Mouse (Mus musculus) forebrain, postnatal 0 days (tissue): ENCODE results near the gene Ocrl. TPM values are rescaled to one million over a fixed set of nuclear protein-coding genes. Genes with fewer than 3 reads are reported as not detected.

Source experiments
- ATAC-seq: fragments of 200-750 bp; cut with Nextera tagmentation; 2 replicates; pipeline ENCODE4 v1.8.0; 2017; ENCODE audit warnings: mild to moderate bottlenecking, moderate library complexity
- DNase-seq: peaks from one replicate; pipeline ENCODE4 v3.0.0-alpha.2; 2015
- H3K27ac ChIP-seq: fragments of 300-500 bp; sonication (generic); 2 replicates; pipeline ENCODE4 v1.5.1; 2014; ENCODE audit warnings: low read depth, mild to moderate bottlenecking, antibody characterized with exemption, low read length, moderate library complexity, mixed read lengths
- H3K27me3 ChIP-seq: fragments of 300-500 bp; sonication (generic); 2 replicates; pipeline ENCODE4 v1.6.1; 2014; ENCODE audit warnings: mild to moderate bottlenecking, low read length, mixed read lengths; ENCODE audit not compliant: insufficient read depth
- H3K36me3 ChIP-seq: fragments of 300-500 bp; sonication (generic); 2 replicates; pipeline ENCODE4 v1.6.1; 2014; ENCODE audit warnings: mild to moderate bottlenecking, moderate library complexity; ENCODE audit not compliant: insufficient read depth
- H3K4me1 ChIP-seq: fragments of 300-500 bp; sonication (generic); 2 replicates; pipeline ENCODE4 v1.6.1; 2014; ENCODE audit warnings: antibody characterized with exemption; ENCODE audit not compliant: insufficient read depth
- H3K4me2 ChIP-seq: fragments of 300-500 bp; sonication (generic); 2 replicates; pipeline ENCODE4 v1.6.1; 2014; ENCODE audit warnings: low read depth, mild to moderate bottlenecking, moderate library complexity
- H3K4me3 ChIP-seq: fragments of 300-500 bp; sonication (generic); 2 replicates; pipeline ENCODE4 v1.5.1; 2014; ENCODE audit warnings: low read depth, low read length, mixed read lengths
- H3K9ac ChIP-seq: fragments of 300-500 bp; sonication (generic); 2 replicates; pipeline ENCODE4 v1.6.1; 2014; ENCODE audit warnings: mild to moderate bottlenecking
- H3K9me3 ChIP-seq: fragments of 300-500 bp; sonication (generic); 2 replicates; pipeline ENCODE4 v1.6.1; 2016; ENCODE audit warnings: low read length
- CTCF ChIP-seq: sonication (generic); IDR thresholded peaks from 2 replicates; pipeline ENCODE4 v1.5.1; 2016; ENCODE audit warnings: antibody characterized with exemption, control low read depth, low read depth
- WGBS: fragments of 180-500 bp; shearing (Covaris S2); extraction: QIAGEN DNeasy Blood & Tissue Kit; methylation state at CpG from one replicate; pipeline ENCODE4 v1.1.7; 2014; 5-methylcytosine and 5-hydroxymethylcytosine counted together
- polyA plus RNA-seq: library from polyadenylated mRNA; unstranded; fragments of >200 nt; fragmentation: Nextera tagmentation; extraction: Ambion mirVana; gene quantifications from 2 replicates; pipeline ENCODE4 v1.2.1, GENCODE M21; 2015
- total RNA-seq: library from RNA; depleted of rRNA; stranded (reverse); fragments of >200 nt; gene quantifications from 2 replicates; pipeline ENCODE4 v1.2.3, GENCODE M21; 2014

Ocrl gene
- total and polyA plus RNA-seq, 2 experiments from 2014 or later, result 21.5 to 36.8 TPM

DNA sequence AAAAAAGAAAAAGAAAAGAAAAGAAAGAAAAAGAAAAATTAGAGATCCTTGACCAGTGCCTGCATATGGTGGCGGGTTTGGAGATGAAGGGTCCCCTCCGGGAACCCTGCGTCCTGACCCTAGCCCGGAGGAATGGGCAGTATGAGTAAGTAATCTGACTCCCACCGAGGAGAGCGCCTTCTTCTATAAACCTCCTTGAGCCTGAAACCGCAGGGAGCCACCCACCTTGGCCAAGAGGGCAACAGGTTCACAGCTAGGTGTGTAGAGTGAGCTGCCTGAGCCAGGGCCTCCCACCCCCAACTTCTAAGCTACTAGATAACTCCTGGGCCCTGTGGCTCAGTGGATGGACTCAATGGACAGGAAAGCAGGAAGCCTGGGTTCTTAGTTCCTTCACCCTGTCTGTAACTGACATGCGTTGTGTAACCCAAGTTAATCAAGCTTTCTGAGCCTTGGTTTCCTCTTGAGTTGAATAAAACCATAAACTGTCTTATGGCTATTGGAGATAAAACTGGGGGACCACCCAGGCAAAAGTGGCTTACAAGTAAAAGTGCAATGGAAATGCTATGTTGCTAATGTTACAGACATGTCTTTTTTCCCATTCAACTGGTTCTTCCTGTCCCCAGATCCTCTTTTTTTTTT is 836 bp downstream of the Ocrl start:
- Histone ChIP-seq H3K27me3 (no peaks in the 10 kb centered on the region), H3K4me1 (no peaks in the 10 kb centered on the region), H3K27ac (no peak overlapping the region), H3K4me2 (peak overlapping the region; percentile 49), H3K36me3 (no peaks in the 10 kb centered on the region), H3K9ac (peak overlapping the region; percentile 74), H3K9me3 (no peaks in the 10 kb centered on the region), H3K4me3 (peak overlapping the region; percentile 58)
- DNase-seq (peak; percentile 9), ATAC-seq (no peak)
- 33% methylated on average over 8 of the region's 8 CpGs for WGBS
- TF ChIP-seq CTCF, result no peak

- ATAC-seq, result no peak
- H3K4me3 ChIP-seq, result no peak overlapping the region
- H3K4me1 ChIP-seq, result no peaks in the 10 kb centered on the region
- H3K27ac ChIP-seq, result no peak overlapping the region
- no peak for DNase-seq
- no peaks in the 10 kb centered on the region for H3K9me3 ChIP-seq
- H3K36me3 ChIP-seq, result no peaks in the 10 kb centered on the region
- H3K4me2 ChIP-seq, result no peak overlapping the region; the same call in 1 of the 2 replicates
- no peak overlapping the region for H3K9ac ChIP-seq
- WGBS, result 83% methylated on average over 7 of the region's 7 CpGs
- no peaks in the 10 kb centered on the region for H3K27me3 ChIP-seq
- no peak for TF ChIP-seq CTCF
Observed at GRCm38 (mm10) chrX:47913543-47913938, 1.4 kb downstream of the Ocrl start.

DNA sequence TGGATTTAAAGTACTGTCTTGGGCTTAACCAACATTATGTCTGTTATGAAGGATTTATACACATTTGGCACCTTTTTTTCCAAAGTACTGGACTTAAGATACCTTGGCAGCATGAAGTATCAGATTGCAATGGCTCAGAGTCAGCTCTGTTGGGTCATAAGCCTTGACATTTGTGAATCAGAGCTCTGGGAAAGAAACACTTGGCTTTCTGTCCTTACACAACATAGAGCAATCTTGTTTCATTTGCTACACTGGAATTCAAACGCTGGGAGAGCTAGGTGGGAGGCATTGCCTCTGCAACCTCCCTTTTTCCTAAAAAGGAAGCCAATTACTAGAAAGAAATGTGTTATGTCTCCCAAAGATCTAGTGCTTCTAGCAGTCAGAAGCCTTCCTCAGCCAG is 4.6 kb downstream of the Ocrl start:
- H3K9ac ChIP-seq, result no peak overlapping the region
- 76% methylated on average over 1 of the region's 1 CpGs for WGBS
- ATAC-seq, result no peak

GRCm38 (mm10) chrX:47920541-47920940 is 8.4 kb downstream of the Ocrl start:
- ATAC-seq (no peak), DNase-seq (no peak)
- H3K9ac ChIP-seq, result no peak overlapping the region
- H3K9me3 ChIP-seq, result no peaks in the 10 kb centered on the region
- no peak overlapping the region for H3K4me2 ChIP-seq
- H3K36me3 ChIP-seq, result no peaks in the 10 kb centered on the region
- H3K27ac ChIP-seq, result no peak overlapping the region
- 89% methylated on average over 5 of the region's 5 CpGs for WGBS
- no peaks in the 10 kb centered on the region for H3K4me1 ChIP-seq
- no peak for TF ChIP-seq CTCF
- H3K4me3 ChIP-seq, result no peak overlapping the region
- no peaks in the 10 kb centered on the region for H3K27me3 ChIP-seq

More for the DNA sequence above, 4.6 kb downstream of the Ocrl start:
- DNase-seq, result no peak
- no peaks in the 10 kb centered on the region for H3K4me1 ChIP-seq
- no peak overlapping the region for H3K27ac ChIP-seq
- no peak overlapping the region for H3K4me3 ChIP-seq
- H3K9me3 ChIP-seq, result no peaks in the 10 kb centered on the region
- TF ChIP-seq CTCF, result no peak
- H3K36me3 ChIP-seq, result no peaks in the 10 kb centered on the region
- no peaks in the 10 kb centered on the region for H3K27me3 ChIP-seq
- H3K4me2 ChIP-seq, result no peak overlapping the region

DNA sequence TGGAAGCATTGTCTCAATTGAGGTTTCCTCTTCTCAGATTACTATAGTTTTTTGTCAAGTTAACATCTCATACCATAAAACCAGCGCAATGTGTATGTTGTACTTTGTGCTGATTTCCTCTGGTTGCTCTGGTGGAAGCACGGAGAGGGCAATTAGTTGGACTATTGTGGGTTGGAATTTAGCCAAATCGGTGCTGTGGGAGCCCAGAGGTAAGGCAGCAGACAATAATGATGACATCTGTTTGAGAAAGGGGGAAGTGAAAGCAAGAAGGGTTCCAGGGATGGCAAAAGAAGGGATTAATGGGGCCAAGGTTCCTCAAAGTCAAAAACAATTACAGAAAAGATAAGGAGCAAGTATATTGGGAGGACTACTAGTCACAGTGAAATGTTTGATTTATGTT is 15.8 kb downstream of the Ocrl start:
- 60% methylated on average over 3 of the region's 3 CpGs for WGBS
- no peaks in the 10 kb centered on the region for H3K27me3 ChIP-seq
- ATAC-seq (no peak), DNase-seq (no peak)
- no peak for TF ChIP-seq CTCF
- H3K36me3 ChIP-seq, result no peaks in the 10 kb centered on the region
- H3K4me3 ChIP-seq, result no peak overlapping the region
- no peaks in the 10 kb centered on the region for H3K4me1 ChIP-seq
- H3K9ac ChIP-seq, result no peak overlapping the region
- H3K9me3 ChIP-seq, result no peaks in the 10 kb centered on the region
- no peak overlapping the region for H3K4me2 ChIP-seq
- H3K27ac ChIP-seq, result no peak overlapping the region

GRCm38 (mm10) chrX:47930449-47930848 is 18.3 kb downstream of the Ocrl start:
- no peak for TF ChIP-seq CTCF
- 78% methylated on average over 3 of the region's 3 CpGs for WGBS
- no peaks in the 10 kb centered on the region for H3K9me3 ChIP-seq
- H3K27ac ChIP-seq, result no peak overlapping the region
- no peaks in the 10 kb centered on the region for H3K27me3 ChIP-seq
- no peak for DNase-seq
- no peak overlapping the region for H3K4me2 ChIP-seq
- no peak for ATAC-seq
- H3K4me1 ChIP-seq, result no peaks in the 10 kb centered on the region
- no peak overlapping the region for H3K9ac ChIP-seq
- H3K4me3 ChIP-seq, result no peak overlapping the region
- H3K36me3 ChIP-seq, result no peaks in the 10 kb centered on the region

DNA sequence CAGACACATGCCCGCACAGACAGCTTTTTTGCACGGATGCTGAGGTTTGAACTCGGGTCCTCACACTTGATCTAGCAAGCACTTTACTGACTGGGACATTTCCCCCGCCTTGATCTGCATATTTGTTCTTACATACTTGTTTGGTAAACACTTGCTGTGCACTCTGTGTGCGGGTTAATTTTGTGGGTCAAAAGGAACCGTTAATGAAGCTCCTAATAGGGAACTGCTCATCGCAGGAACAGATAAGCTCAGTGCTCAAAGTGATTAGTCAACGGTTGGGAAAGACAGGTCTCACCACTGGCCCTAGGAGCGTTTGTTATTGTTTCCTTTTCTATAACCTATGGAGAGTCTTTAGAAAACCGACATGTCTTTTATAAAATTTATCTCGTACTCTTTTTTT is 22.2 kb downstream of the Ocrl start:
- no peak for TF ChIP-seq CTCF
- WGBS, result 82% methylated on average over 11 of the region's 11 CpGs
- H3K9me3 ChIP-seq, result no peaks in the 10 kb centered on the region
- peaks cover 10% of the 10 kb centered on the region; the same call in 1 of the 2 replicates for H3K36me3 ChIP-seq
- no peak overlapping the region for H3K27ac ChIP-seq
- DNase-seq (no peak), ATAC-seq (no peak)
- H3K27me3 ChIP-seq, result no peaks in the 10 kb centered on the region
- no peak overlapping the region for H3K4me3 ChIP-seq
- no peaks in the 10 kb centered on the region for H3K4me1 ChIP-seq
- H3K9ac ChIP-seq, result no peak overlapping the region
- no peak overlapping the region for H3K4me2 ChIP-seq
